Mouse (Mus musculus) midbrain, embryonic 10.5 days (tissue): ENCODE measurements around the gene Rps6ka4. TPM values are rescaled to one million over a fixed set of nuclear protein-coding genes. Genes with fewer than 3 reads are reported as not detected.

Source experiments
- DNase-seq: peaks from one replicate; pipeline ENCODE4 v3.0.0-alpha.2; 2017; ENCODE audit warnings: low spot score
- H3K27ac ChIP-seq: fragments of 300-500 bp; sonication (generic); replicated peaks from 2 replicates; pipeline ENCODE4 v1.5.1; 2016; ENCODE audit warnings: mild to moderate bottlenecking
- H3K27me3 ChIP-seq: fragments of 300-500 bp; sonication (generic); 2 replicates; pipeline ENCODE4 v1.6.1; 2016; ENCODE audit warnings: low read depth, mild to moderate bottlenecking; ENCODE audit not compliant: poor library complexity, severe bottlenecking
- H3K36me3 ChIP-seq: fragments of 300-500 bp; sonication (generic); 2 replicates; pipeline ENCODE4 v1.6.1; 2016; ENCODE audit warnings: mild to moderate bottlenecking, moderate library complexity
- H3K4me1 ChIP-seq: fragments of 300-500 bp; sonication (generic); 2 replicates; pipeline ENCODE4 v1.6.1; 2016
- H3K4me3 ChIP-seq: fragments of 300-500 bp; sonication (generic); 2 replicates; pipeline ENCODE4 v1.5.1; 2016; ENCODE audit warnings: mild to moderate bottlenecking, moderate library complexity
- H3K9me3 ChIP-seq: fragments of 300-500 bp; sonication (generic); replicated peaks from 2 replicates; pipeline ENCODE4 v1.6.1; 2016; ENCODE audit warnings: mild to moderate bottlenecking
- WGBS: fragments of 180-500 bp; shearing (Covaris S2); methylation state at CpG from one replicate; pipeline ENCODE4 v1.1.7; 2016; 5-methylcytosine and 5-hydroxymethylcytosine counted together
- microRNA-seq: library from miRNA; unstranded; fragments of <30 nt; microRNA quantifications from one replicate; pipeline ENCODE4, GENCODE M21; 2017
- polyA plus RNA-seq: library from polyadenylated mRNA; unstranded; fragments of >200 nt; fragmentation: Nextera tagmentation; extraction: Ambion mirVana; gene quantifications from 2 replicates; pipeline ENCODE4 v1.2.1, GENCODE M21; 2016

The Rps6ka4 gene
- polyA plus RNA-seq, 1 experiment from 2014 or later: 5.0 TPM

GRCm38 (mm10) chr19:6814958-6815357 lies 25.5 kb downstream of the Rps6ka4 start:
- H3K9me3 ChIP-seq: no peaks in the 10 kb centered on the region
- no peak for DNase-seq
- 90% methylated on average over 3 of the region's 3 CpGs for WGBS
- H3K27me3 ChIP-seq: no peaks in the 10 kb centered on the region
- no peak overlapping the region for H3K4me3 ChIP-seq
- H3K27ac ChIP-seq: no peak overlapping the region
- H3K4me1 ChIP-seq: peaks cover 19% of the 10 kb centered on the region
- no peaks in the 10 kb centered on the region for H3K36me3 ChIP-seq

GRCm38 (mm10) chr19:6814366-6814765 lies 26.1 kb downstream of the Rps6ka4 start:
- Histone ChIP-seq H3K36me3 (no peaks in the 10 kb centered on the region), H3K27ac (peak overlapping the region; percentile 13; the same call in 1 of the 2 replicates), H3K4me3 (no peak overlapping the region), H3K27me3 (no peaks in the 10 kb centered on the region), H3K4me1 (peaks cover 16% of the 10 kb centered on the region), H3K9me3 (no peaks in the 10 kb centered on the region)
- 70% methylated on average over 4 of the region's 4 CpGs for WGBS
- no peak for DNase-seq

Small RNA genes lying within 50 kb of the gene (microRNA-seq; reads per million reads assigned to microRNA genes)
- not detected for gene Mir5046

Other genes with a start within 250 kb of the Rps6ka4 start
- 0.33 and 0.57 TPM in 2 replicates for gene Ccdc88b, start 17.6 kb upstream of the Rps6ka4 start, polyA plus RNA-seq
- gene Trmt112, start 69.1 kb upstream of the Rps6ka4 start, polyA plus RNA-seq: 150 and 156 TPM in 2 replicates
- gene Prdx5, start 69.5 kb upstream of the Rps6ka4 start, polyA plus RNA-seq: 169 and 180 TPM in 2 replicates
- 8.9 and 9.5 TPM in 2 replicates for gene Esrra, start 81.2 kb upstream of the Rps6ka4 start, polyA plus RNA-seq
- 0.35 and 0.43 TPM in 2 replicates for gene Catsperz, start 84.7 kb upstream of the Rps6ka4 start, polyA plus RNA-seq
- 0.11 TPM in 1 of 2 replicates, not detected in the other for gene Kcnk4, start 93.9 kb upstream of the Rps6ka4 start, polyA plus RNA-seq
- 66.6 and 69.8 TPM in 2 replicates for gene Bad, start 101.2 kb upstream of the Rps6ka4 start, polyA plus RNA-seq
- gene Gpr137, start 101.8 kb upstream of the Rps6ka4 start, polyA plus RNA-seq: 29.5 and 33.9 TPM in 2 replicates
- gene Ppp1r14b, start 134.3 kb upstream of the Rps6ka4 start, polyA plus RNA-seq: 90.8 and 116 TPM in 2 replicates
- gene Plcb3, start 135.8 kb upstream of the Rps6ka4 start, polyA plus RNA-seq: 22.4 and 23.7 TPM in 2 replicates
- 115 and 127 TPM in 2 replicates for gene Fkbp2, start 139.9 kb upstream of the Rps6ka4 start, polyA plus RNA-seq
- gene Vegfb, start 147.0 kb upstream of the Rps6ka4 start, polyA plus RNA-seq: 35.2 and 40.8 TPM in 2 replicates
- gene Dnajc4, start 151.9 kb upstream of the Rps6ka4 start, polyA plus RNA-seq: 20.8 and 23.1 TPM in 2 replicates
- gene Nudt22, start 155.5 kb upstream of the Rps6ka4 start, polyA plus RNA-seq: 19.1 and 20.3 TPM in 2 replicates
- 9.5 and 11.3 TPM in 2 replicates for gene Trpt1, start 155.5 kb upstream of the Rps6ka4 start, polyA plus RNA-seq
- 8.5 and 10.3 TPM in 2 replicates for gene Fermt3, start 178.8 kb upstream of the Rps6ka4 start, polyA plus RNA-seq
- gene Stip1, start 199.3 kb upstream of the Rps6ka4 start, polyA plus RNA-seq: 427 and 470 TPM in 2 replicates
- 2.2 and 2.9 TPM in 2 replicates for gene Macrod1, start 216.2 kb upstream of the Rps6ka4 start, polyA plus RNA-seq